Mouse (Mus musculus): ENCODE results near the gene Cacna2d4. TPM values are rescaled to one million over a fixed set of nuclear protein-coding genes. Genes with fewer than 3 reads are reported as not detected.
"Not testable (repeated sequence)": the region's sequence is repeated elsewhere in the genome, so short reads cannot be mapped to it uniquely, and the experiment has no call there.

Cacna2d4 gene
- polyA plus RNA-seq, 1 experiment = not detected

- H3K27ac ChIP-seq (replicated peaks; ENCODE audit: low read depth, low read length) = no peak overlapping the region
- H3K4me1 ChIP-seq (ENCODE audit: control insufficient read depth, insufficient read depth, insufficient read length, low read length) = peaks cover 2% of the 10 kb centered on the region
- no peak overlapping the region for H3K4me3 ChIP-seq (ENCODE audit: insufficient read depth, low read depth, low read length)
Observed at GRCm38 (mm10) chr6:119363593-119363992, 127.3 kb downstream of the Cacna2d4 start.

GRCm38 (mm10) chr6:119366800-119367199 is 130.5 kb downstream of the Cacna2d4 start:
- H3K4me3 ChIP-seq (ENCODE audit: insufficient read depth, low read depth, low read length); H3K4me1 ChIP-seq (ENCODE audit: control insufficient read depth, insufficient read depth, insufficient read length, low read length); H3K27ac ChIP-seq (replicated peaks; ENCODE audit: low read depth, low read length): not testable (repeated sequence)

- Histone ChIP-seq H3K4me1 (ENCODE audit: control insufficient read depth, insufficient read depth, insufficient read length, low read length) (no peaks in the 10 kb centered on the region), H3K4me3 (ENCODE audit: insufficient read depth, low read depth, low read length) (no peak overlapping the region), H3K27ac (replicated peaks; ENCODE audit: low read depth, low read length) (no peak overlapping the region)
Observed at GRCm38 (mm10) chr6:119367382-119367781, 131.1 kb downstream of the Cacna2d4 start.

- H3K4me3 ChIP-seq (ENCODE audit: insufficient read depth, low read depth, low read length) = no peak overlapping the region
- H3K27ac ChIP-seq (replicated peaks; ENCODE audit: low read depth, low read length) = no peak overlapping the region
- H3K4me1 ChIP-seq (ENCODE audit: control insufficient read depth, insufficient read depth, insufficient read length, low read length) = peaks cover 9% of the 10 kb centered on the region
Observed at GRCm38 (mm10) chr6:119371624-119372023, 135.3 kb downstream of the Cacna2d4 start.

- peaks cover 11% of the 10 kb centered on the region for H3K4me1 ChIP-seq (ENCODE audit: control insufficient read depth, insufficient read depth, insufficient read length, low read length)
Observed at GRCm38 (mm10) chr6:119372237-119372636, 135.9 kb downstream of the Cacna2d4 start.

GRCm38 (mm10) chr6:119373000-119373705 is 136.8 kb downstream of the Cacna2d4 start:
- H3K4me1 ChIP-seq (ENCODE audit: control insufficient read depth, insufficient read depth, insufficient read length, low read length) = peaks cover 18% of the 10 kb centered on the region
- peak overlapping the region; percentile 35 for H3K27ac ChIP-seq (replicated peaks; ENCODE audit: low read depth, low read length)
- no peak overlapping the region for H3K4me3 ChIP-seq (ENCODE audit: insufficient read depth, low read depth, low read length)

More at GRCm38 (mm10) chr6:119372237-119372636, 135.9 kb downstream of the Cacna2d4 start:
- Histone ChIP-seq H3K4me3 (ENCODE audit: insufficient read depth, low read depth, low read length) (no peak overlapping the region), H3K27ac (replicated peaks; ENCODE audit: low read depth, low read length) (no peak overlapping the region)

GRCm38 (mm10) chr6:119375035-119375434 is 138.7 kb downstream of the Cacna2d4 start:
- peaks cover 26% of the 10 kb centered on the region for H3K4me1 ChIP-seq (ENCODE audit: control insufficient read depth, insufficient read depth, insufficient read length, low read length)
- no peak overlapping the region for H3K4me3 ChIP-seq (ENCODE audit: insufficient read depth, low read depth, low read length)
- H3K27ac ChIP-seq (replicated peaks; ENCODE audit: low read depth, low read length) = no peak overlapping the region

- Histone ChIP-seq H3K4me1 (ENCODE audit: control insufficient read depth, insufficient read depth, insufficient read length, low read length) (peaks cover 26% of the 10 kb centered on the region), H3K4me3 (ENCODE audit: insufficient read depth, low read depth, low read length) (no peak overlapping the region), H3K27ac (replicated peaks; ENCODE audit: low read depth, low read length) (no peak overlapping the region)
Observed at GRCm38 (mm10) chr6:119377613-119378012, 141.3 kb downstream of the Cacna2d4 start.

GRCm38 (mm10) chr6:119378631-119379030 is 142.3 kb downstream of the Cacna2d4 start:
- peaks cover 26% of the 10 kb centered on the region for H3K4me1 ChIP-seq (ENCODE audit: control insufficient read depth, insufficient read depth, insufficient read length, low read length)
- H3K27ac ChIP-seq (replicated peaks; ENCODE audit: low read depth, low read length) = 0 out of 2 replicates have a peak overlapping the region, but pooled peaks have one; percentile 33
- H3K4me3 ChIP-seq (ENCODE audit: insufficient read depth, low read depth, low read length) = no peak overlapping the region

- Histone ChIP-seq H3K27ac (replicated peaks; ENCODE audit: low read depth, low read length) (no peak overlapping the region), H3K4me1 (ENCODE audit: control insufficient read depth, insufficient read depth, insufficient read length, low read length) (peaks cover 20% of the 10 kb centered on the region), H3K4me3 (ENCODE audit: insufficient read depth, low read depth, low read length) (no peak overlapping the region)
Observed at GRCm38 (mm10) chr6:119385668-119386067, 149.3 kb downstream of the Cacna2d4 start.

- Histone ChIP-seq H3K27ac (replicated peaks; ENCODE audit: low read depth, low read length) (no peak overlapping the region), H3K4me1 (ENCODE audit: control insufficient read depth, insufficient read depth, insufficient read length, low read length) (peaks cover 21% of the 10 kb centered on the region), H3K4me3 (ENCODE audit: insufficient read depth, low read depth, low read length) (no peak overlapping the region)
Observed at GRCm38 (mm10) chr6:119386421-119386820, 150.1 kb downstream of the Cacna2d4 start.

- Histone ChIP-seq H3K4me1 (ENCODE audit: control insufficient read depth, insufficient read depth, insufficient read length, low read length) (peaks cover 21% of the 10 kb centered on the region), H3K27ac (replicated peaks; ENCODE audit: low read depth, low read length) (peak overlapping the region; percentile 50; the same call in 1 of the 2 replicates), H3K4me3 (ENCODE audit: insufficient read depth, low read depth, low read length) (peak overlapping the region; percentile 37)
Observed at GRCm38 (mm10) chr6:119386821-119387220, 150.5 kb downstream of the Cacna2d4 start.

- H3K4me3 ChIP-seq (ENCODE audit: insufficient read depth, low read depth, low read length) = peak overlapping the region; percentile 95
- H3K27ac ChIP-seq (replicated peaks; ENCODE audit: low read depth, low read length) = peak overlapping the region; percentile 93
- H3K4me1 ChIP-seq (ENCODE audit: control insufficient read depth, insufficient read depth, insufficient read length, low read length) = peaks cover 20% of the 10 kb centered on the region
Observed at GRCm38 (mm10) chr6:119387801-119388649, 151.7 kb downstream of the Cacna2d4 start.

- H3K4me1 ChIP-seq (ENCODE audit: control insufficient read depth, insufficient read depth, insufficient read length, low read length) = peaks cover 21% of the 10 kb centered on the region
- peak overlapping the region; percentile 95 for H3K4me3 ChIP-seq (ENCODE audit: insufficient read depth, low read depth, low read length)
- peak overlapping the region; percentile 45 for H3K27ac ChIP-seq (replicated peaks; ENCODE audit: low read depth, low read length)
Observed at GRCm38 (mm10) chr6:119388650-119389012, 152.3 kb downstream of the Cacna2d4 start.

- peaks cover 21% of the 10 kb centered on the region for H3K4me1 ChIP-seq (ENCODE audit: control insufficient read depth, insufficient read depth, insufficient read length, low read length)
- peak overlapping the region; percentile 45 for H3K27ac ChIP-seq (replicated peaks; ENCODE audit: low read depth, low read length)
- H3K4me3 ChIP-seq (ENCODE audit: insufficient read depth, low read depth, low read length) = peak overlapping the region; percentile 72
Observed at GRCm38 (mm10) chr6:119389089-119389488, 152.8 kb downstream of the Cacna2d4 start.

All from brown adipose tissue, adult 24 weeks (tissue).